ENCODE assay signal across 15 mouse cellular contexts in genomic region chr2:103991303-103991702, GRCm38 (mm10). TPM values are rescaled to one million over a fixed set of nuclear protein-coding genes. Genes with fewer than 3 reads are reported as not detected.
DNase-seq lines count a peak whose midpoint lies in the region; ATAC-seq and TF ChIP-seq lines count a peak whose summit lies in the region.
"Had no signal": no experiment of that assay in that cellular context is flagged by ENCODE, and none has a peak within 500 bp of the region (broad histone marks: within the 10 kb centered on the region; RNA-seq: fewer than 3 reads in every experiment).

No protein-coding gene starts in this region.

- H3K9me3 ChIP-seq in intestine, postnatal 0 days (ENCODE audit: control insufficient read depth), result no peaks in the 10 kb centered on the region
- no peaks in the 10 kb centered on the region for H3K9me3 ChIP-seq in intestine, embryonic 15.5 days
- no peaks in the 10 kb centered on the region for H3K9me3 ChIP-seq in lung, embryonic 14.5 days (ENCODE audit: low read depth, low read length)
- no peaks in the 10 kb centered on the region for H3K9me3 ChIP-seq in stomach, postnatal 0 days (ENCODE audit: control insufficient read depth, low read length)
- H3K9me3 ChIP-seq: forebrain, embryonic 12.5 days had no signal

- in situ Hi-C loops in Patski (cut with MboI; ENCODE audit: low pct_unique_long_range_greater_than_20kb), result no loop called here

- CTCF ChIA-PET in Patski (lab: Charles Lee), result no interaction called here

- H3K27me3 ChIP-seq in intestine, postnatal 0 days (replicated peaks; ENCODE audit: control insufficient read depth, insufficient read depth, low read length), result 0 out of 2 replicates have a peak, but pooled peaks cover 3% of the 10 kb centered on the region
- H3K27me3 ChIP-seq in intestine, embryonic 15.5 days (replicated peaks), result no peaks in the 10 kb centered on the region
- peaks cover 6% of the 10 kb centered on the region; the same call in 1 of the 2 replicates for H3K27me3 ChIP-seq in lung, embryonic 14.5 days (ENCODE audit: insufficient read depth, low read length)
- peaks cover 28% of the 10 kb centered on the region for H3K27me3 ChIP-seq in Patski
- H3K27me3 ChIP-seq in stomach, postnatal 0 days (ENCODE audit: control insufficient read depth, insufficient read depth, low read length), result no peaks in the 10 kb centered on the region

- no peak for ATAC-seq in intestine, postnatal 0 days
- ATAC-seq in intestine, embryonic 15.5 days, result no peak
- no peak for ATAC-seq in lung, embryonic 14.5 days (ENCODE audit: insufficient read depth)
- no peak for ATAC-seq in Patski
- ATAC-seq in stomach, postnatal 0 days (ENCODE audit: low FRiP score, low TSS enrichment), result no peak
- ATAC-seq: activated CD4-positive, CD25-positive, alpha-beta regulatory T cell, adult 4 months; inflammation-experienced regulatory T-cells, adult 6 months had no signal

- no peak overlapping the region for H3K27ac ChIP-seq in intestine, postnatal 0 days (ENCODE audit: low read depth, low read length)
- no peak overlapping the region for H3K27ac ChIP-seq in intestine, embryonic 15.5 days
- H3K27ac ChIP-seq in lung, embryonic 14.5 days (ENCODE audit: low read depth), result no peak overlapping the region
- H3K27ac ChIP-seq in stomach, postnatal 0 days (replicated peaks), result no peak overlapping the region
- H3K27ac ChIP-seq: forebrain, embryonic 12.5 days had no signal

- no peaks in the 10 kb centered on the region for H3K36me3 ChIP-seq in intestine, postnatal 0 days (ENCODE audit: control insufficient read depth, insufficient read depth)
- H3K36me3 ChIP-seq in intestine, embryonic 15.5 days, result no peaks in the 10 kb centered on the region
- H3K36me3 ChIP-seq in lung, embryonic 14.5 days (ENCODE audit: insufficient read depth), result no peaks in the 10 kb centered on the region
- H3K36me3 ChIP-seq in stomach, postnatal 0 days (ENCODE audit: control insufficient read depth, insufficient read depth, low read length), result no peaks in the 10 kb centered on the region
- H3K36me3 ChIP-seq: forebrain, embryonic 12.5 days had no signal

- peak; percentile 29; the same call in 1 of the 2 replicates for TF ChIP-seq CTCF in intestine, postnatal 0 days (IDR thresholded peaks at IDR 0.05; ENCODE audit: low read depth)
- peak; percentile 17; the same call in 1 of the 2 replicates for TF ChIP-seq CTCF in lung, embryonic 14.5 days (IDR thresholded peaks at IDR 0.05; ENCODE audit: low read depth)
- TF ChIP-seq CTCF in Patski (IDR thresholded peaks at IDR 0.05), result peak; percentile 39
- TF ChIP-seq CTCF in stomach, postnatal 0 days (IDR thresholded peaks at IDR 0.05; ENCODE audit: low read depth), result peak; percentile 25; the same call in 1 of the 2 replicates

- H3K4me1 ChIP-seq in intestine, postnatal 0 days (replicated peaks; ENCODE audit: control insufficient read depth, insufficient read depth, low read length), result no peaks in the 10 kb centered on the region
- H3K4me1 ChIP-seq in intestine, embryonic 15.5 days (replicated peaks), result no peaks in the 10 kb centered on the region
- no peaks in the 10 kb centered on the region for H3K4me1 ChIP-seq in lung, embryonic 14.5 days (ENCODE audit: insufficient read depth)
- H3K4me1 ChIP-seq in stomach, postnatal 0 days (replicated peaks; ENCODE audit: control insufficient read depth, insufficient read depth), result no peaks in the 10 kb centered on the region

- no peak for DNase-seq in lung, embryonic 14.5 days
- no peak for DNase-seq in lung, postnatal 4 days
- no peak for DNase-seq in Patski (ENCODE audit: low read depth, low spot score)
- no peak for DNase-seq in stomach, postnatal 0 days (ENCODE audit: low spot score)
- no peak for DNase-seq in embryo, embryonic 10.5 days (ENCODE audit: low spot score)
- DNase-seq: cerebellum, adult 9-11 months; kidney, postnatal 10 days; lung, adult 18-20 months; spleen, adult 18-20 months; thymus, adult 2 months had no signal

- H3K4me2 ChIP-seq in intestine, postnatal 0 days (replicated peaks; ENCODE audit: low read depth), result no peak overlapping the region
- no peak overlapping the region for H3K4me2 ChIP-seq in intestine, embryonic 15.5 days (replicated peaks)
- H3K4me2 ChIP-seq in lung, embryonic 14.5 days, result no peak overlapping the region
- no peak overlapping the region for H3K4me2 ChIP-seq in stomach, postnatal 0 days (replicated peaks; ENCODE audit: low read depth)
- H3K4me2 ChIP-seq: forebrain, embryonic 12.5 days had no signal

- POLR2A ChIA-PET in Patski (lab: Charles Lee), result no interaction called here

- H3K4me3 ChIP-seq in intestine, postnatal 0 days (ENCODE audit: low read depth, low read length), result no peak overlapping the region
- H3K4me3 ChIP-seq in intestine, embryonic 15.5 days (replicated peaks), result no peak overlapping the region
- H3K4me3 ChIP-seq in lung, embryonic 14.5 days (ENCODE audit: low read depth, low read length), result no peak overlapping the region
- no peak overlapping the region for H3K4me3 ChIP-seq in stomach, postnatal 0 days (ENCODE audit: low read depth, low read length)
- H3K4me3 ChIP-seq: forebrain, embryonic 12.5 days had no signal

- no peak overlapping the region for H3K9ac ChIP-seq in intestine, postnatal 0 days (ENCODE audit: low read depth, low read length)
- no peak overlapping the region for H3K9ac ChIP-seq in intestine, embryonic 15.5 days
- no peak overlapping the region for H3K9ac ChIP-seq in lung, embryonic 14.5 days
- no peak overlapping the region for H3K9ac ChIP-seq in stomach, postnatal 0 days (ENCODE audit: low read length)
- H3K9ac ChIP-seq: forebrain, embryonic 12.5 days had no signal

- TF ChIP-seq EP300 in stomach, postnatal 0 days (optimal IDR thresholded peaks at IDR 0.05), result no peak

RNA-seq across cellular contexts. Expression of gene Lmo2, which starts 33.5 kb away (rescaled TPM):
- 11.1 and 12.9 TPM in 2 replicates for polyA plus RNA-seq in intestine, postnatal 0 days (2015; fragmentation: Nextera tagmentation; extraction: Ambion mirVana)
- polyA plus RNA-seq in intestine, embryonic 15.5 days (2015; fragmentation: Nextera tagmentation; extraction: Ambion mirVana), result 18.2 and 23.5 TPM in 2 replicates
- 44.0 and 44.5 TPM in 2 replicates for polyA plus RNA-seq in lung, embryonic 14.5 days (2014; fragmentation: Nextera tagmentation; extraction: Ambion mirVana)
- 0.63 TPM for polyA plus RNA-seq in Patski (2021)
- polyA plus RNA-seq in stomach, postnatal 0 days (2015; fragmentation: Nextera tagmentation; extraction: Ambion mirVana), result 10.6 and 11.1 TPM in 2 replicates

RNA-seq across cellular contexts. Expression of gene Fbxo3, which starts 36.2 kb away (rescaled TPM):
- 35.6 and 40.1 TPM in 2 replicates for polyA plus RNA-seq in intestine, postnatal 0 days (2015; fragmentation: Nextera tagmentation; extraction: Ambion mirVana)
- 50.9 and 51.6 TPM in 2 replicates for polyA plus RNA-seq in intestine, embryonic 15.5 days (2015; fragmentation: Nextera tagmentation; extraction: Ambion mirVana)
- polyA plus RNA-seq in lung, embryonic 14.5 days (2014; fragmentation: Nextera tagmentation; extraction: Ambion mirVana), result 54.0 and 56.6 TPM in 2 replicates
- polyA plus RNA-seq in Patski (2021), result 40.4 TPM
- polyA plus RNA-seq in stomach, postnatal 0 days (2015; fragmentation: Nextera tagmentation; extraction: Ambion mirVana), result 38.4 and 39.4 TPM in 2 replicates

RNA-seq across cellular contexts. Expression of gene 4931422A03Rik, which starts 36.9 kb away (rescaled TPM):
- 0.83 and 0.93 TPM in 2 replicates for polyA plus RNA-seq in intestine, postnatal 0 days (2015; fragmentation: Nextera tagmentation; extraction: Ambion mirVana)
- polyA plus RNA-seq in intestine, embryonic 15.5 days (2015; fragmentation: Nextera tagmentation; extraction: Ambion mirVana), result 1.4 and 1.9 TPM in 2 replicates
- polyA plus RNA-seq in lung, embryonic 14.5 days (2014; fragmentation: Nextera tagmentation; extraction: Ambion mirVana), result 1.9 and 2.1 TPM in 2 replicates
- 1.6 TPM for polyA plus RNA-seq in Patski (2021)
- polyA plus RNA-seq in stomach, postnatal 0 days (2015; fragmentation: Nextera tagmentation; extraction: Ambion mirVana), result 0.80 and 1.0 TPM in 2 replicates
- polyA plus RNA-seq: thymus, adult 2 months had no signal
